Mouse (Mus musculus): Measurements from ENCODE around the gene Fam234b. TPM values are rescaled to one million over a fixed set of nuclear protein-coding genes. Genes with fewer than 3 reads are reported as not detected.

Fam234b gene
- total RNA-seq, 2 experiments from 2014 or later = 25.9 to 29.4 TPM

DNA sequence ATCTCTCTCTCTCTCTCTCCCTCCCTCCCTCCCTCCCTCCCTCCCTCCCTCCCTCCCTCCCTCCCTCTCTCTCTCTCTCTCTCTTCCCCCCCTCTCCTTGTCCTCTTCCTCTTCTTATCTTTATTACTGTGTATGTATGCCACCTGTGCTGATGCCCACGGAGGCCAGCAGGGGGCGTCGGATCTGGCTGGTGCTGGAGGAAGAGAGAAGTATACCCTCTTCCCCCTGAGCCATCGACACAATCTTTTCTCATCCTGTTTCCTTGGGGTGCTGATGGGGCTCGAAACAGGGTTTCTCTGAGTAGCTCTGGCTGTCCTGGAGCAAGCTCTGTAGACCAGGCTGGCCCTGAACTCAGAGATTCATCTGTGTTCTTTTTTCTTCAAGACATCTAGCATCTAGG, 14.9 kb upstream of the Fam234b start:
- DNase-seq = no peak

DNA sequence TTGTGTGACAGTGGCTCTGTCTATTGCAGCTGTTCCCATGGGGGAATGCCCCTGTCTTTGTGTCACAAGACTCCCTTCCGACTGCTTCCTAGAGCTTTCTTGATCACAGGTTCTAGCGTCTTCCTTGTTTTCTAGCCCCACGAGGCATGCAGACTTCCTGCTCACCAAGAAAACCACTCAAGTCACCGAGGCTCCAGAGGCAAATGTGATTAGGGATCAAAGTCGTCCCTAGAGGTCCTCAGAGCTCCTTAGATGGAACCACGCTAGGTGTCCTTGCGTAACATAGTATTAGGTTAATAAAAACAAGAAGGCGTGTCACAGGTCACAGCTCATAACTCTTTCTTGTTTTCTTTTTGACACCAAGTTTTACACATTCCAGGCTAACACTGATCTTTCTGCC, 13.8 kb upstream of the Fam234b start:
- DNase-seq = no peak

DNA sequence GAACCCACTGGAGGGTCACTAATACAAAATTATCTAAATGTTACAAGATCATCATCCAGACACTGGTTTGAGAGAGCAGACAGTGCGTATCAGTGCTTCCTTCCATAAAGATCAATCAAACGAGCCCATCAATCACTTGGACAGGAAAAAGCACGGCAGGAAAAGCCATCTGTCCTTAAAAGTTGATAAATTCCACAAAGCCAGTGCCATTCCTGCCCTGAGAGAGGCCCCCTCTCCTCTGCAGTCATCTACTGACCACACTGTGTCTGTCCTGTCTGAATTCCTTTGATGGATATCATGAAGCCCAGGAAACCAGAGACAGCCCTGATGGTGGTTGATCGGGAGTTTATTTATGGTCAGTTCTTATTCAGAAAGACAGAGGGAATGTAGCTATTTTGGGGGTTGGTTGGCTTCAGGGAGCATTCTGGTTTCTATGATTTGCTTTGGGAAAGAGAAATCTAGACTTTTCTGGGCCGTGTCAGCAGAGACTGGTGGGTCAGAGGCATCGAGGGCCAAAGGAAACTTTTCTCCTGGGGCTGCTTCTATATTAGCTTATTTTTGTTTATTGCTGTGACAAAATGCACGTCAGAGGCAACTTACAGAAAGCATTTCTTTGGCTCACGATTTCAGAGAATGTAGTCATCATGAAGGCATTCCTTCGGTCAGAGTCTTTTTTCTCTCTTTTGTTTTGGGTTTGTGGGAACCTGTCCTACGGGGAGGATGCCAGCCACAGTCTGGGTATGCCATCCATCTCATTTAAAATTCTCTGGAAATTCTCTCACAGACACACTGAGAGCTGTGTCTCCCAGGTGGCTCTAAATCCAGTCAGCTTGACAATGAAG, 10.5 kb upstream of the Fam234b start:
- DNase-seq = no peak

DNA sequence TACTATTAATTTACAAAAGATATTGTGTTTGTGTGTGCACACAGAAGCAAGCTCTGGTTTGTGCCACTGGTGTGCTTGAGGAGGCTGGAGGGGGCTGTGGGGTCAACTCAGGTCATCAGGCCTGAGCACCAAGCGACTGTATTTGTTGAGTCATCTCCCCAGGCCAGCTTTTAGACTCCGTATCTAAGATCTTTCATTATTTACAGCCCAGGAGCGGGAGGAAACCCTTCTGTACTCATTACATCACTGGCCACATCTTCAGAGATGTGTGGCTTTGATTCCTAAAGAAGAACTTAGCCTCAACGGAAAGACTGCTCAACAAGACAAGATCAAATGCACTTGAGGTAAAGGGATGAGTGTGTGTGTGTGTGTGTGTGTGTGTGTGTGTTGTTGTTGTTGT, 9.1 kb upstream of the Fam234b start:
- no peak for DNase-seq

DNA sequence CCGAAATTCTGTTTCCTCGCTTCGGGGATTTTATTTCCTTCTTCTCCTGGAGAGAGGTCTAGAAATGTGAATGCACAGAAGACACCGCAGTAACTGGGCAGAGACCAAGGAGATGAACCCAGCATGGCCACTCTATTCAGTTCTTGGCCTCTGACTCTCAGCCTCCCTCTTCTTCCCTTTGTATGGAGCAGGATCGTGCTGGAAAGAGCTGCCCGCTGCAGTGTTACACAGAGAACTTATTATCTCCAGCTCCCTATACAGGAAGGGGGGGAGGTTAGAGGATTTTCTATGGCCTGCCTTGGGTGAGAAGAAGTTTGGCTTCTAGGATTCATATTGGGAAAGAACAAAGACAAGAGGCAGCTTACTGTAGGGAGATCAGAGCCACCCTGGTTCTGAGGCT, 7.7 kb upstream of the Fam234b start:
- no peak for DNase-seq

DNA sequence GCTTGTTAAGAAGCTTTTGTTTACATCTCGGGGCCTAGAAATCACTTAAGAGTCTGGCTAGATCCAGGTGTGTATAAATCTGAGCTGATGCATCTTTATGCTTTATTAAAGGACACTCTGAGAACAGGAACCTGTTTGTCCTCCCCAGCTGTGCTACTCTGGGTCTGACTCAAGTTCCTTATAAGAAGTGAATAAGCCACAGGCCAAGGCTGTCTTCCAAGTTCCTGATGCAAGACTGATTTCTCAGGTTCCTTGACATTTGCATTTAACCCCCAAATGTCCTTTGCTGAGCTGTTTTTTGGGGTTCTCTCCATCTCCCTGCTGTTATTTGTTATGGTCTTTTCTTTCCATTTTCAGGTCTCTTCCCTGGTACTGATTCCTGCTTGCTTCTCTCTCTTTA, 5.9 kb upstream of the Fam234b start:
- DNase-seq = no peak

DNA sequence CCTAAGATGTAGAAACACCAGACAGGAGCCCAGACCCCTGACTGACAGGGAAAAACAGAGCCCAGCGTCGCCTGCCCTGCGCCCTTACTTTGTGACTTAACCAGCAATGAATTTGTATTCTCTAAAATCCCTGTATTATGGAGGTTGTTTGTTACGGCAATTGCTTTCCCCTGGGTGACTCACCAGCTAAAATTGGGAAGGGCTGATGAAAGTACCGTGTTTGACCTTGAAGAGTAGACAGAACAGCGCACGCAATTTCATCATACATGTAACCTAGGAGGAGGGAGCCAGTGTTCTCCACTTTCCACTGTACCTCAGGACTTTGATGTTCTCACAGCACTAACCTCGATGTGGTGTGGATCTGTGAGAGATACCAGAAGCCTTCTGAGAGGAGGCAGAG, 4.8 kb upstream of the Fam234b start:
- peak; percentile 44 for DNase-seq

DNA sequence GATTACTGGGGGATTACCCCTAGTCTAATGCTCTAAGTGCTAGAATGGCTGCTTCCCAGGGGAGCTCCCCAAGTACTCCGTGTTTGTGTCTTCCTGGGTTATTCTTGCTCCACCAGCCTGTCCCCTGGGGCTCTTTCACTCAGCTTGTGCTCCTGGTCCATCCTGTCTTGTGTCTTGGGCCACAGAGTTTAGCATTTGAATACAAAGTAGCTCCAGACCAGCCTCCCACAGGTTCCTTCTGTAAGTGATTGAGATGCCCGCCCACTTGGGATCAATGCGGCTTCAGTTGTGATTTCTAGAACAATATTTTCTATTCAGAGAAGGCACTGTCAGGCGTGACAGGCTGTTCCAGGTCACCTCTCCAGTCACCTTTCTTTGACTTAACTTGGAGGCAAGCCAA, 4.0 kb upstream of the Fam234b start:
- DNase-seq = no peak

DNA sequence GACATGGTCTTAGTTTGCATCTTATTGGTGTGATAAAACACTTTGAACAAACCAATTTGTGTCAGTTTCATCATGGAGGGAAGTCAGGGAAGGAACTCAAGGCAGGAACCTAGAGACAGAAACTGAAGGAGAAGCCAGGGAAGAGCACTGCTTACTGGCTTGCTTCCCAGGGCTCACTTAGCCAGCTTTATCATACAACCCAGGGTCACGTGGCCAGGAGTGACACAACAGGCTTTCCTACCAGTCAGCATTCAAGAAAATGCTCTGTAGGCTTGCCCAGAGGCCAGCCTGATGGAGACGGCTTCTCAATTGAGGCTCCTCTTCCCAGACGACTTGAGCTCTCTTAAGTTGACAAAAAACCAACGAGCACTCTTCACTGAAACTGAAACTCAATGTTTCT, 2.9 kb upstream of the Fam234b start:
- no peak for DNase-seq

DNA sequence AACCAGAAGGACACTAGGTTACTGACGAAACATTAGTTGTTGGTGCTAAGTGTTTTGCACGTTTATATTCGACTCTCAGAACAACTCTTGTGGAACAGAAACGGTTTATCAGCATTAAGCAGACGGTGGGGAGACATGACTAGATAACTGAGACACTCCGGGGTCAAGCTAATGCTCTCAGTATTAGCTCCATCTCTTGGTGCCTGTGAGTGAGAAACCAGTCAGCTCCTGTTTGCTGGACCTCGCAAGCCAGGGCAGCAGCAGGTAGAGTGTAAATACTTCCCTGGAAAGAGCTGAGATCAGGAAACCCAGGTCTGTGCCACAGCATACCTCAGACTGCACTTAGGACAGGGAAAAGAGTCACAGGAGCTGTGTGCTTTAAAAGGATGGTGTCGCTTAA, 1.1 kb upstream of the Fam234b start:
- DNase-seq = no peak

DNA sequence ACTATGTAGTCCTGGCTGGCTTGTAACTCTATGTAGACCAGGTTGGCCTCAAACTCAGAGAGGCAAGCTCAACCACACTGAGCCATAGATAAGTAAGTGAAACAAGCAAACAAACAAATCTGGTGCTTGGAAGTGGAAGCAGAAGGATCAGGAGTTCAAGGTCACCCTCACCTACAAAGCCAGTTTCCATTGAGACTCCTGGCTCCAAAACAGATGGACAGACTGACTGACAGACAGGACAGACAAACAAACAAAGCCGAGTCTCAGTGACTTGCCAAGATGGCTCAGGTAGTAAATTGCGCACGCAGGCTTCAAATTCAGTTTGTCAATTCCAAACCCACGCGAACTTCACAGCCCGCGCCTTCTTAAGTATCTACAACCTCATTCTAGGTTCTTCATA, 331 bp upstream of the Fam234b start:
- DNase-seq = no peak

DNA sequence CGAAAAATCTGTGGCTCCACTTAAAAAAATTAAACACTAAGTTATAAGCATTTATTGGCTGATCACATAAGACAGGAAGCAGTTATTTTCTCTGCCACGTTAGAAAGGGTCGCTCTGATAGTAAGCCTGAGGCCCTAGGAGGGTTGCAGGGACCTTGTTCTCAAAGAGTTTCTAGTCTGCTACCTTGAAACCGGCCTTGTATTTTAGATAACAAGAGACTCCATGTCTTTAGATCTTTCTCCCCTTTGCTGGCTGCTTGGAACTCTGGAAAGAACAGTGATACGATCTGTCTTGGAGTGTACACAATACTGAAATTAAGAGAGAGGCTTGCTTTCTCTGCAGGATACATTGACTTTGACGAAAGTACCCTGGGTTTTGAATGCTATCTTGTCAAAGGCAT, 949 bp downstream of the Fam234b start:
- DNase-seq = no peak

DNA sequence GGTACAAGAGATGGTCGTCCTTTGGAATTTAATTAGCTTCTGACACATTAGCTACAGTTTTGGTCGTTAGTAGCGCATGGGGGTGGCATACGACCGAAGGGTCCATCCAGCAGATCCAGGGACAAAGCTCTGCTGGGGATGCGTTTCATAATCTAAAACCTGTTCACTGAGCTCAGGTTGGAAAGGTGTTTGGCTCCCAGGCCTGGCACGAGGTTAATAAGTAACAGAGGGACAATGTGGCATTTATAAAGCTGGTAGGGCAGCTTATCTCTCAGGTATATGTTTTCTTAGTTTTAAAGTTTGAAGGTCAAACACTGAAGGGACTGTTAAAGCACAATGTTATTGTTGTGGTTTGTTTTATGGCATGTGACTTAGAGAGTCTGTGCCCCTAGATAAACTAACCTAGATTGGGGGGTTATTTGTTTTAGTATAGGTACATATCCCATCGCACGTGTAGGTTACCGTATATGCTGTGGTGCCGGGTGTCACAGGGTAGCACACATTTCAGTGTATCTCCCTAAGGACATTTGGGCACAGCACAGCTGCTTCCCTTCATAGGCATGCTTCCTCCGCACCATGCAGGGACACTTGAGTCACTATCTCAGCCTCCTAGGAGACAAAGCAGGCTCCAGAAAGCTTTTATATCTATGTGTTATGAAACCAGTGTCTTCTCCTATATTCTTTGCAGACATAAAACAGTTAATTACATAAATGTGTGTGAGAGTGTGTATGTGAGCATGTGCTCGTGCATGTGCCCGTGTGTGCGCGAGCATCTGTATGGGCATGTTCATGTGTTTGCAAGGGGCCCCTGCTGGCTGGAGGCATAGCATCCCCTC, 2.6 kb downstream of the Fam234b start:
- no peak for DNase-seq

DNA sequence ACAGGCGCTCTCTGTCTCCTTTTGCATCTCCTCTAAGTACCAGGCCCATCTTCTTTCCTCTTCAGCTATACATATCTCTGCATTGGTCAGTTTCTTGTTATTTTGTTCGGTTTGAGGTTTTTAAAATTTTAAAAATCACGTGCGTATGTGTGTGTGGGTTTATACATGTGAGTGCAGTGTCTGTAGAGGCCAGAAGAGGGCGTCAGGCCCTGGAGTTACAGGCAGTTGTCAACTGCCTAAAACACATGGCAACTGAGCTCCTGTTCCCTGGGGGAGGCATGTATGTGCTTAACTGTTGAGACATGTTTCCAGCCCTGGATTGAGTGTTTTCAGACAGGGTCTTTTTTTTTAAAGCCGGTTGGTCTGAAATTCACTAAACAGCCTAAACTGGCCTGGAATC, 4.9 kb downstream of the Fam234b start:
- no peak for DNase-seq

DNA sequence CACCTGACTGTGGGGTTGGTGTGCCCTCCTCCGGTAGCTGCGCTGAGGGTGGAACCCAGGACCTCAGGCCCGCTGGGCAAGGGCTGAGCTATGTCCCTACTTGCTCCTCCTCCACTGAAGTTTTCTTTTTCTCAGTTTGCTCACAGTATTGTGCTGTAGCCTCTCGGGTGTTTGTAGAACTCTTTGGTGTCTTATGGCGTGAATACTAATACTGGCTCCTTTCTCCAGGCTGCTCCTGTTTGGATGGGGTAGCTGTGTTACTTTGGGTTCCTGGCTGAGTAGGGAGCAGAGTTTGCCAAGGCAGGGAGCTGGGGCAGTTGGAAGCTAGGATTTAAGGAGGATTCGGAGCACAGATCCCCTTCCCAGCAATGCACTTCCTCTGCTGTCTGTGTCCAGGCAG, 6.0 kb downstream of the Fam234b start:
- no peak for DNase-seq

DNA sequence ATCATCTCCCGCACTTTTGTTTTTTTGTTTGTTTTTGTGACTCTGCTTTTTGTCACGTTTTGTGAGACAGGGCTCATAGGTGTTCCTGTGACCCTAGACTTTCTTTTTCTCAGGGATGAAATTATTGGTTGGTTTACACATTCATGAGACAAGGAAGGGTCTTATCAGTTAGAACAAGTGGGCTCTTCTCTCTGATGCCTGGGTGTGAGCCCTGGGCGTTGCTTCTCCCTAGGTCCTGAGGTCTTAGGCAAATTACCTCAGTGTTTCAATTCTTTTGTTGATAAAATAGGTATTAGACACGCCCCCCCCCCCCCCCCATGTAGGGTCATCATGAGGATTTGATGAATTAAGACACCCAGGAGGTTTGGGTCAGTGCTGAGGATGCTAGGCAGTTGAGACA, 7.1 kb downstream of the Fam234b start:
- no peak for DNase-seq

DNA sequence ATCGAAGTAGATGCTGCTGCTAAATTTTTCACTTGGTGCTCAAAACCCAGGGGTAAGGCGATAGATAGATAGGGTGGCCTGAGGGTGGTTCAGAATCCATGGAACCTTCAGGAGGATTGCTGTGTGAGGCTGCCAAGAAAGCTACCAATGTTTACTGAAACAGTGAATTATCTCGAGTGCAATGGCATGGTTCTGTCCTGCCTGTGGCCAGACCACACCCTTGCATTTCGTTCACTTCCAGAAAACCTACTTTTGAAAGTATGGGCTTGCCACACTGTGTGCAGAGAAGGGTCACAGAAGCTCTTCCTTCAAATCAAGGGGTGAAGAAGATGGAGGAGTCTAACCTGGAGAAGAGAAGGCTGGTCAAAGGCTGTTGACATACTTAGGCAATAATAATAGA, 8.0 kb downstream of the Fam234b start:
- DNase-seq = no peak

DNA sequence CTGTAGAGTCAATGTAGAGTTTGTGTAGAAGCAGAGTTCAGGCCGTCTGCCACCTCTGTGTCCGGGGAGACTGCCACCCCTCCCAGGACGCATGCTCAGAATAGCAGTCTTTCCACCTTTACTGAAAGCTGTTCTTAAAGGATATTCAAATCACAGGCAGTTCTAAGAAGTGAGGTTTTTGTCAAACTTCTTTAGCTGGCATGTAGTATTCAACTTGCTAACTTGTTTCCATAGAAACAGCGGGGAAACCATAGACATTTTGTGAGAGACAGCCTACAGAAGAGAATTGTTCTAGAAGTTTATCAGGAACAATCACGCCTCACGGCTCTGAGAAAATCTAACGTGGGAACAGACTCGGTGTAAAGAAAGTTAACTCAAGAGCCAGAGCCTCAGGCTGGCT, 9.1 kb downstream of the Fam234b start:
- DNase-seq = no peak

DNA sequence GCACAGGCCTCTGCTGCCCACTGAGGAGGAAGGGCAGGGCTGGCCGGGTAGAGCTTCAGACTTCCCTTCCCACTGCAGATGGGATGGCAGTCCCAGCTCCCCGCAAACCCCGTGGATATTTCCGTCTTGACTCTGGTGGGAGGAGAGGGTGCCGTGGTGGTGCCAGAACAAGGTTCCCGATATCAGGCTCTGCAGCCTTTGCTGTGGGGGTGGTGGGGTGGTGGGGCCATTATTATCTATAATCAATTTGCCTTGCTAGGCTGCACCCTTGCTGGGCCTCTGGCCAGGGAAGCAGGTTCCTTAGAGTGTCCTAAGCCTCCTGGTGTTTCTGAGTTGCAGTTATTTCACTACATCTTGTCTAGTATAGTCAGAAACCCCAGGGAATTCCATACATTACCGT, 13.4 kb downstream of the Fam234b start:
- no peak for DNase-seq

DNA sequence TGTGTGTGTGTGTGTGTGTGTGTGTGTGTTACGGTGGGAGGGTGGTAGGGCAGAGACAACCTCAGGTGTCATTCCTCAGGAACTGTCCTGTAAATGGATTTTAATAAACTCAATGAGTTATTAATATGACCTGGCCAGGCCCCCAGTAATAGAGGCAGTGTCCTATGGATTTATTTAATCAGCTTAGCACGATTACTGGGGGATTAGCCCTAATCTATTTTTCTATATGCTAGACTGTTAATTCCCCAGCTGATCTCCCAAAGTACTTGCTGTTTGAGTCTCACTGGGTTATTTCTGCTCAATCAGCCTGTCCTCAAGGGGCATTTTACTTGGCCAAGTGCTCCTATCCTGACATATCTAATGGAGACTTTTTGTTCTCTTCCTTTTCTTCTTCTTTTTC, 14.9 kb downstream of the Fam234b start:
- DNase-seq = no peak

DNA sequence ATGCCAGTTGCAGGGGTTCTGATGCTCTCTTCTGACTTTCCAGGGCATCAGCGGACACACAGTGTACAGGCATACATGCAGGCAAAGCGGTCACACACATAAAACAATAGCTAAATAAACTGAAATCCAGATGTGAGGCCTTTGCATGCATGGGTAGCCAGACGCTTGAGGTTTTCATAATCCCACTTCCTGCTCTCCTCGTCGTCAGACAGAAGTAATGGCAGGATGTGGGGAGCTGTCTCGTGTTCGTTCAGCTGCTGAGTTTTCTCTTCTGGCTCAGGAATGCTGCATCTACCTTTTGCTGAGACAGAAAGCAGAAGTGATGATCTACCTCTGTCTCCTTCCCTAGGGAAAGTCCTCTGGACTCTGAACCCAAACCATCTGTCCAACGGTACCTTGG, 20.6 kb downstream of the Fam234b start:
- no peak for DNase-seq

DNA sequence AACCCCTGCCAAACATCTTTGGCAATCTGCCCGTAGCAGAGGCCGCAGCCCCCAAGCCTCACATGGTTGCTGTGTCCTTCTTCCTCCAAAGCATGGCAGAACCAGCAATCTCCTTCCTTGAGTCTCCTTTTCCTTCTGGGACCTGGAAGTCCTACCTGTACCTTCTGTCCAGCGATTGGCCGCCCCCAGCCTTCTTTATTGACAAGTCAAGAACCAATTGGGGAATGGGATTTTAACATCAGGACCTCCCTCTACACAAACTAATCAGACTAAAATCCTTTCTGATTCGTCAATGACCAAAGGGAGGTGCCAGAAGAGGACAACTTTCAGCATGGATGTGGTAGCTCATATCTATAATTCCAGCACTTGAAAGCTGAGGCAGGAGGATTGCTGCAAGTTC, 22.1 kb downstream of the Fam234b start:
- no peak for DNase-seq

DNA sequence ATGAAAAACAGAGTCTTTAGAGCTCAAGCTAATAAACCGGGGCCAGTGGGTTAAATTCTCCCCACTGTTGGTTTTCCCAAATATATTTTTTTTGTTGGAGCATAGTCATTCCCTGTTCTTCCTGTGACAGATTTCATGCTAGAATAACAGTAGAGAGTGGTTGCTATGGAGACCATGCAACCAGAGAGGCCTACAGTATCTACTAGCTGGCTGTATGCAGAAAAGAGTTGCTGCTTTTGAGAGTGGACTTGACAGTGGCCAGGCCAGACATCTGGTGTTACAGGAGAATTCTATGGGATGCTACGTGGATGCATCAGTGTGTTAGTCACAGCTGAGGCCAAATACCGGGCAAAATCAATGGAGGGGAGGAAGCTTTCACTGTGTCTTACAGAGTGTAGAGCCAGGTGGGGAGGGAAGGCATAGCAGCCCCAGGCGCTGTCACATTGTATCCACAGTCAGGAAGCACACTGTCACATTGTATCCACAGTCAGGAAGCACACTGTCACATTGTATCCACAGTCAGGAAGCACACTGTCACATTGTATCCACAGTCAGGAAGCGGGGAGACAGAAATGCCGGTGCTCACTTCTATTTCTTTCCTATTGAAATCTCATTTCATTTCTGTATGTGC, 26.1 kb downstream of the Fam234b start:
- no peak for DNase-seq

Data from adrenal gland, postnatal 10 days (tissue).